Mouse (Mus musculus): ENCODE data around the gene Gadd45g. TPM values are rescaled to one million over a fixed set of nuclear protein-coding genes. Genes with fewer than 3 reads are reported as not detected.

Gadd45g gene
- polyA plus RNA-seq, 1 experiment from 2014 or later = 181 TPM

- ATAC-seq (ENCODE audit: low FRiP score) = no peak
- H3K27me3 ChIP-seq = no peaks in the 10 kb centered on the region
- WGBS = 68% methylated on average over 11 of the region's 11 CpGs
- no peak overlapping the region for H3K27ac ChIP-seq
- no peak overlapping the region for H3K4me2 ChIP-seq (replicated peaks)
- H3K4me1 ChIP-seq = 0 out of 2 replicates have a peak, but pooled peaks cover 4% of the 10 kb centered on the region
- no peak overlapping the region for H3K4me3 ChIP-seq
- H3K36me3 ChIP-seq = no peaks in the 10 kb centered on the region
- no peaks in the 10 kb centered on the region for H3K9me3 ChIP-seq (replicated peaks)
- no peak overlapping the region for H3K9ac ChIP-seq
These were observed 35.0 kb downstream of the Gadd45g start for GRCm38 (mm10) chr13:51881271-51882128.

GRCm38 (mm10) chr13:51882218-51882617, 35.7 kb downstream of the Gadd45g start:
- no peaks in the 10 kb centered on the region for H3K9me3 ChIP-seq (replicated peaks)
- H3K27ac ChIP-seq = no peak overlapping the region
- no peak for ATAC-seq (ENCODE audit: low FRiP score)
- no peak overlapping the region for H3K4me2 ChIP-seq (replicated peaks)
- WGBS = 90% methylated on average over 3 of the region's 3 CpGs
- H3K27me3 ChIP-seq = no peaks in the 10 kb centered on the region
- H3K4me3 ChIP-seq = no peak overlapping the region
- H3K36me3 ChIP-seq = no peaks in the 10 kb centered on the region
- H3K9ac ChIP-seq = no peak overlapping the region
- H3K4me1 ChIP-seq = 0 out of 2 replicates have a peak, but pooled peaks cover 4% of the 10 kb centered on the region

- H3K4me3 ChIP-seq = no peak overlapping the region
- H3K27me3 ChIP-seq = no peaks in the 10 kb centered on the region
- H3K4me1 ChIP-seq = 0 out of 2 replicates have a peak, but pooled peaks cover 4% of the 10 kb centered on the region
- 72% methylated on average over 5 of the region's 5 CpGs for WGBS
- H3K4me2 ChIP-seq (replicated peaks) = no peak overlapping the region
- no peak overlapping the region for H3K9ac ChIP-seq
- no peaks in the 10 kb centered on the region for H3K9me3 ChIP-seq (replicated peaks)
- no peak overlapping the region for H3K27ac ChIP-seq
- ATAC-seq (ENCODE audit: low FRiP score) = no peak
- H3K36me3 ChIP-seq = no peaks in the 10 kb centered on the region
These were observed 37.8 kb downstream of the Gadd45g start for GRCm38 (mm10) chr13:51884250-51884649.

- no peak for ATAC-seq (ENCODE audit: low FRiP score)
- H3K9me3 ChIP-seq (replicated peaks) = no peaks in the 10 kb centered on the region
- WGBS = 88% methylated on average over 10 of the region's 10 CpGs
- H3K4me1 ChIP-seq = 0 out of 2 replicates have a peak, but pooled peaks cover 4% of the 10 kb centered on the region
- H3K4me2 ChIP-seq (replicated peaks) = no peak overlapping the region
- H3K4me3 ChIP-seq = no peak overlapping the region
- H3K36me3 ChIP-seq = no peaks in the 10 kb centered on the region
- no peak overlapping the region for H3K9ac ChIP-seq
- H3K27ac ChIP-seq = no peak overlapping the region
- H3K27me3 ChIP-seq = no peaks in the 10 kb centered on the region
These were observed 39.1 kb downstream of the Gadd45g start for GRCm38 (mm10) chr13:51885594-51885993.

GRCm38 (mm10) chr13:51886085-51886484, 39.6 kb downstream of the Gadd45g start:
- no peaks in the 10 kb centered on the region for H3K9me3 ChIP-seq (replicated peaks)
- H3K36me3 ChIP-seq = no peaks in the 10 kb centered on the region
- H3K4me1 ChIP-seq = 0 out of 2 replicates have a peak, but pooled peaks cover 4% of the 10 kb centered on the region
- no peak overlapping the region for H3K4me3 ChIP-seq
- no peak for ATAC-seq (ENCODE audit: low FRiP score)
- no peak overlapping the region for H3K4me2 ChIP-seq (replicated peaks)
- H3K9ac ChIP-seq = no peak overlapping the region
- 88% methylated on average over 6 of the region's 6 CpGs for WGBS
- no peaks in the 10 kb centered on the region for H3K27me3 ChIP-seq
- no peak overlapping the region for H3K27ac ChIP-seq

GRCm38 (mm10) chr13:51886723-51887122, 40.2 kb downstream of the Gadd45g start:
- H3K4me1 ChIP-seq = 0 out of 2 replicates have a peak, but pooled peaks cover 4% of the 10 kb centered on the region
- no peak overlapping the region for H3K27ac ChIP-seq
- H3K4me3 ChIP-seq = no peak overlapping the region
- no peaks in the 10 kb centered on the region for H3K36me3 ChIP-seq
- no peak for ATAC-seq (ENCODE audit: low FRiP score)
- no peak overlapping the region for H3K4me2 ChIP-seq (replicated peaks)
- H3K27me3 ChIP-seq = no peaks in the 10 kb centered on the region
- 84% methylated on average over 10 of the region's 10 CpGs for WGBS
- H3K9me3 ChIP-seq (replicated peaks) = no peaks in the 10 kb centered on the region
- no peak overlapping the region for H3K9ac ChIP-seq

GRCm38 (mm10) chr13:51888426-51888825, 41.9 kb downstream of the Gadd45g start:
- Histone ChIP-seq H3K4me3 (no peak overlapping the region), H3K4me1 (0 out of 2 replicates have a peak, but pooled peaks cover 4% of the 10 kb centered on the region), H3K9me3 (replicated peaks) (no peaks in the 10 kb centered on the region), H3K4me2 (replicated peaks) (no peak overlapping the region), H3K36me3 (no peaks in the 10 kb centered on the region), H3K9ac (no peak overlapping the region), H3K27ac (no peak overlapping the region), H3K27me3 (no peaks in the 10 kb centered on the region)
- no peak for ATAC-seq (ENCODE audit: low FRiP score)
- WGBS = 74% methylated on average over 2 of the region's 2 CpGs

GRCm38 (mm10) chr13:51891825-51892532, 45.5 kb downstream of the Gadd45g start:
- Histone ChIP-seq H3K27me3 (no peaks in the 10 kb centered on the region), H3K4me1 (no peaks in the 10 kb centered on the region), H3K4me3 (no peak overlapping the region), H3K36me3 (no peaks in the 10 kb centered on the region), H3K4me2 (replicated peaks) (no peak overlapping the region), H3K9ac (no peak overlapping the region), H3K9me3 (replicated peaks) (peaks cover 7% of the 10 kb centered on the region; the same call in 1 of the 2 replicates), H3K27ac (no peak overlapping the region)
- no peak for ATAC-seq (ENCODE audit: low FRiP score)
- 91% methylated on average over 6 of the region's 6 CpGs for WGBS

- no peak overlapping the region for H3K4me2 ChIP-seq (replicated peaks)
- H3K36me3 ChIP-seq = no peaks in the 10 kb centered on the region
- WGBS = 91% methylated on average over 3 of the region's 3 CpGs
- H3K4me1 ChIP-seq = peaks cover 10% of the 10 kb centered on the region
- peaks cover 7% of the 10 kb centered on the region; the same call in 1 of the 2 replicates for H3K9me3 ChIP-seq (replicated peaks)
- H3K27ac ChIP-seq = no peak overlapping the region
- no peak overlapping the region for H3K4me3 ChIP-seq
- no peaks in the 10 kb centered on the region for H3K27me3 ChIP-seq
- H3K9ac ChIP-seq = no peak overlapping the region
- no peak for ATAC-seq (ENCODE audit: low FRiP score)
These were observed 51.1 kb downstream of the Gadd45g start for GRCm38 (mm10) chr13:51897579-51897978.

Other genes starting within 250 kb of the Gadd45g start
- gene Cks2, start 201.4 kb upstream of the Gadd45g start, polyA plus RNA-seq (2016; fragmentation: Nextera tagmentation; extraction: Ambion mirVana) = 161 and 183 TPM in 2 replicates
- 28.9 and 34.4 TPM in 2 replicates for gene Secisbp2, start 195.0 kb upstream of the Gadd45g start, polyA plus RNA-seq (2016; fragmentation: Nextera tagmentation; extraction: Ambion mirVana)
- 7.2 and 7.7 TPM in 2 replicates for gene Sema4d, start 52.9 kb upstream of the Gadd45g start, polyA plus RNA-seq (2016; fragmentation: Nextera tagmentation; extraction: Ambion mirVana)

Data from hindbrain, embryonic 12.5 days (tissue).